Mouse (Mus musculus) urinary bladder, postnatal 25 days (tissue): Measurements from ENCODE around the gene Gm5294.

Experiments
- DNase-seq: peaks from one replicate; pipeline ENCODE4 v3.0.0; 2022; ENCODE audit warnings: low spot score

Gm5294 gene

GRCm38 (mm10) chr5:138849682-138850461, 30.0 kb downstream of the Gm5294 start:
- DNase-seq, result no peak

- DNase-seq, result no peak
Observed at GRCm38 (mm10) chr5:138850462-138850844, 30.6 kb downstream of the Gm5294 start.

- DNase-seq, result no peak
Observed at GRCm38 (mm10) chr5:138851296-138851780, 31.5 kb downstream of the Gm5294 start.

- DNase-seq, result no peak
Observed at GRCm38 (mm10) chr5:138852151-138852550, 32.3 kb downstream of the Gm5294 start.

GRCm38 (mm10) chr5:138853349-138853748, 33.5 kb downstream of the Gm5294 start:
- DNase-seq, result no peak

- peak; percentile 85 for DNase-seq
Observed at GRCm38 (mm10) chr5:138857010-138857617, 37.2 kb downstream of the Gm5294 start.

- DNase-seq, result no peak
Observed at GRCm38 (mm10) chr5:138857811-138858251, 38.0 kb downstream of the Gm5294 start.

- no peak for DNase-seq
Observed at GRCm38 (mm10) chr5:138863681-138864146, 43.8 kb downstream of the Gm5294 start.

GRCm38 (mm10) chr5:138864166-138864565, 44.3 kb downstream of the Gm5294 start:
- no peak for DNase-seq

- no peak for DNase-seq
Observed at GRCm38 (mm10) chr5:138864880-138865279, 45.0 kb downstream of the Gm5294 start.

GRCm38 (mm10) chr5:138865637-138866036, 45.8 kb downstream of the Gm5294 start:
- no peak for DNase-seq
